Mouse (Mus musculus) G1E (cell line): ENCODE measurements around the gene Cracr2b. TPM values are rescaled to one million over a fixed set of nuclear protein-coding genes. Genes with fewer than 3 reads are reported as not detected.

Experiments
- ATAC-seq: 2 replicates; pipeline ENCODE4 v1.8.0; 2016; ENCODE audit warnings: mild to moderate bottlenecking; ENCODE audit not compliant: insufficient number of reproducible peaks, poor library complexity, low FRiP score, severe bottlenecking; ENCODE audit errors: extremely low read depth
- DNase-seq: peaks from one replicate; pipeline ENCODE4 v3.0.0; 2012; ENCODE audit warnings: low spot score
- H3K27me3 ChIP-seq: 2 replicates; pipeline ENCODE4 v1.6.1; 2012; ENCODE audit warnings: mild to moderate bottlenecking, low read length, inconsistent platforms; ENCODE audit not compliant: insufficient read depth
- H3K36me3 ChIP-seq: replicated peaks from 2 replicates; pipeline ENCODE3; 2012; ENCODE audit warnings: mild to moderate bottlenecking, inconsistent platforms
- H3K4me1 ChIP-seq: 2 replicates; pipeline ENCODE4 v1.6.1; 2012; ENCODE audit warnings: low read depth, low read length, inconsistent platforms, mixed read lengths; ENCODE audit not compliant: insufficient read depth
- H3K4me3 ChIP-seq: 2 replicates; pipeline ENCODE4 v1.5.1; 2012; ENCODE audit warnings: low read depth, mild to moderate bottlenecking, inconsistent platforms, low read length, moderate library complexity, mixed read lengths
- H3K9me3 ChIP-seq: replicated peaks from 2 replicates; pipeline ENCODE4 v1.6.1; 2012; ENCODE audit warnings: inconsistent platforms
- CTCF ChIP-seq: IDR thresholded peaks from 2 replicates; pipeline ENCODE4 v1.5.1; 2012; ENCODE audit warnings: low read depth, low read length, inconsistent platforms, mixed read lengths
- GATA1 ChIP-seq: IDR thresholded peaks from 2 replicates; pipeline ENCODE4 v1.6.1; 2012; ENCODE audit warnings: borderline replicate concordance, low read length, inconsistent platforms, mixed read lengths
- GATA2 ChIP-seq: IDR thresholded peaks from 2 replicates; pipeline ENCODE4 v1.6.1; 2012; ENCODE audit warnings: low read depth, low read length, inconsistent platforms, borderline replicate concordance
- POLR2AphosphoS5 ChIP-seq: IDR thresholded peaks from 2 replicates; pipeline ENCODE4 v1.6.1; 2012; ENCODE audit warnings: low read depth, low read length, inconsistent platforms; ENCODE audit not compliant: insufficient replicate concordance
- TAL1 ChIP-seq: conservative IDR thresholded peaks from 2 replicates; pipeline ENCODE4 v1.6.1; 2012; ENCODE audit warnings: low read depth, low read length, inconsistent platforms, mixed read lengths
- polyA plus RNA-seq: library from polyadenylated mRNA; stranded (reverse); fragments of >175 nt; gene quantifications from 2 replicates; pipeline ENCODE4 v1.2.3, GENCODE M21; 2012
- total RNA-seq, 2 experiments: library from RNA; stranded (forward) in 1 of 2; stranded (reverse) in 1 of 2; fragments of 200-1000 nt in 1 of 2; fragments of >200 nt in 1 of 2; fragmentation: Nextera tagmentation in 1 of 2; gene quantifications; 2 replicates each; pipeline ENCODE4 v1.2.3; 2014 to 2017

The Cracr2b gene
- total and polyA plus RNA-seq, 3 experiments: 0.44 TPM; not detected in 2

GRCm38 (mm10) chr7:141492738-141493137 lies 31.8 kb downstream of the Cracr2b start:
- Histone ChIP-seq H3K27me3 (no peaks in the 10 kb centered on the region), H3K4me3 (no peak overlapping the region), H3K4me1 (0 out of 2 replicates have a peak, but pooled peaks cover 2% of the 10 kb centered on the region), H3K9me3 (no peaks in the 10 kb centered on the region), H3K36me3 (peaks cover 94% of the 10 kb centered on the region)
- TF ChIP-seq TAL1 (no peak), POLR2AphosphoS5 (no peak), GATA2 (no peak), CTCF (no peak), GATA1 (no peak)
- ATAC-seq (no peak), DNase-seq (no peak)

GRCm38 (mm10) chr7:141493729-141494128 lies 32.8 kb downstream of the Cracr2b start:
- Histone ChIP-seq H3K36me3 (peaks cover 98% of the 10 kb centered on the region), H3K9me3 (no peaks in the 10 kb centered on the region), H3K27me3 (no peaks in the 10 kb centered on the region), H3K4me3 (no peak overlapping the region), H3K4me1 (0 out of 2 replicates have a peak, but pooled peaks cover 2% of the 10 kb centered on the region)
- DNase-seq: no peak
- TF ChIP-seq CTCF (no peak), POLR2AphosphoS5 (no peak), GATA1 (no peak), GATA2 (no peak), TAL1 (no peak)
- no peak for ATAC-seq

- H3K36me3 ChIP-seq: peaks cover 99% of the 10 kb centered on the region
Observed at GRCm38 (mm10) chr7:141495379-141495778, 34.5 kb downstream of the Cracr2b start.

GRCm38 (mm10) chr7:141495940-141496339 lies 35.0 kb downstream of the Cracr2b start:
- ATAC-seq (no peak), DNase-seq (no peak)
- H3K4me1 ChIP-seq: 0 out of 2 replicates have a peak, but pooled peaks cover 2% of the 10 kb centered on the region
- H3K4me3 ChIP-seq: no peak overlapping the region
- no peak for TF ChIP-seq GATA2
- TF ChIP-seq POLR2AphosphoS5: no peak
- no peak for TF ChIP-seq GATA1
- no peak for TF ChIP-seq TAL1
- TF ChIP-seq CTCF: no peak
- H3K9me3 ChIP-seq: no peaks in the 10 kb centered on the region
- H3K27me3 ChIP-seq: no peaks in the 10 kb centered on the region
- peaks cover 97% of the 10 kb centered on the region for H3K36me3 ChIP-seq

More at GRCm38 (mm10) chr7:141495379-141495778, 34.5 kb downstream of the Cracr2b start:
- Histone ChIP-seq H3K9me3 (no peaks in the 10 kb centered on the region), H3K27me3 (no peaks in the 10 kb centered on the region), H3K4me1 (0 out of 2 replicates have a peak, but pooled peaks cover 2% of the 10 kb centered on the region), H3K4me3 (no peak overlapping the region)
- DNase-seq (no peak), ATAC-seq (no peak)
- TF ChIP-seq CTCF: no peak
- TF ChIP-seq GATA1: no peak
- no peak for TF ChIP-seq TAL1
- TF ChIP-seq GATA2: no peak
- TF ChIP-seq POLR2AphosphoS5: no peak

- TF ChIP-seq GATA2: no peak
- no peak for TF ChIP-seq POLR2AphosphoS5
- no peak for TF ChIP-seq GATA1
- no peak for TF ChIP-seq TAL1
- TF ChIP-seq CTCF: no peak
- ATAC-seq (no peak), DNase-seq (no peak)
- H3K27me3 ChIP-seq: no peaks in the 10 kb centered on the region
- H3K9me3 ChIP-seq: no peaks in the 10 kb centered on the region
- peaks cover 8% of the 10 kb centered on the region for H3K4me1 ChIP-seq
- no peak overlapping the region for H3K4me3 ChIP-seq
- peaks cover 96% of the 10 kb centered on the region for H3K36me3 ChIP-seq
Observed at GRCm38 (mm10) chr7:141497600-141497999, 36.7 kb downstream of the Cracr2b start.

- Histone ChIP-seq H3K4me3 (no peak overlapping the region), H3K36me3 (peaks cover 69% of the 10 kb centered on the region), H3K27me3 (no peaks in the 10 kb centered on the region), H3K4me1 (peaks cover 22% of the 10 kb centered on the region), H3K9me3 (no peaks in the 10 kb centered on the region)
- no peak for TF ChIP-seq TAL1
- no peak for TF ChIP-seq GATA2
- no peak for TF ChIP-seq CTCF
- no peak for TF ChIP-seq GATA1
- TF ChIP-seq POLR2AphosphoS5: no peak
- ATAC-seq (no peak), DNase-seq (no peak)
Observed at GRCm38 (mm10) chr7:141501820-141502555, 41.1 kb downstream of the Cracr2b start.
